Mouse (Mus musculus) testis, adult 2 months (tissue): ENCODE measurements at regions not wholly inside any gene's neighbourhood (a gene's known extent, or its start where the extent isn't known, plus 50 kb on each side); places are given as distances from the start of the nearest gene placed in this dataset.

Experiments
- CTCF ChIP-seq: fragments of 200-500 bp; IDR thresholded peaks from 2 replicates; pipeline ENCODE4 v1.5.1; 2012; ENCODE audit warnings: low read depth, mild to moderate bottlenecking, inconsistent platforms, low read length, moderate library complexity; ENCODE audit not compliant: control insufficient read depth, insufficient read depth, insufficient replicate concordance
- POLR2A ChIP-seq: fragments of 200-500 bp; IDR thresholded peaks from 2 replicates; pipeline ENCODE4 v1.6.1; 2012; ENCODE audit warnings: low read depth, mild to moderate bottlenecking, inconsistent platforms, low read length, moderate library complexity; ENCODE audit not compliant: control insufficient read depth

GRCm38 (mm10) chr13:42608963-42609362 lies 71.5 kb upstream of the Phactr1 start:
- TF ChIP-seq POLR2A: no peak
- no peak for TF ChIP-seq CTCF
